In genomic region chr1:152956221-152956620, GRCm38 (mm10) we compare ENCODE assay signal across 10 mouse cellular contexts. TPM values are rescaled to one million over a fixed set of nuclear protein-coding genes. Genes with fewer than 3 reads are reported as not detected.
A peak's percentile ranks its signal among the peaks of the same experiment; 100 is the strongest.
DNase-seq lines count a peak whose midpoint lies in the region; ATAC-seq and TF ChIP-seq lines count a peak whose summit lies in the region.
"Had no signal": no experiment of that assay in that cellular context is flagged by ENCODE, and none has a peak within 500 bp of the region (broad histone marks: within the 10 kb centered on the region; RNA-seq: fewer than 3 reads in every experiment).

No protein-coding gene starts in this region.

- 6% methylated on average over 14 of the region's 14 CpGs for WGBS in embryonic facial prominence, embryonic 10.5 days
- 5% methylated on average over 14 of the region's 14 CpGs for WGBS in heart, embryonic 10.5 days
- WGBS in kidney, adult 2 months = 6% methylated on average over 14 of the region's 14 CpGs
- 7% methylated on average over 14 of the region's 14 CpGs for WGBS in liver, embryonic 13.5 days (ENCODE audit: insufficient replicate concordance)
- 4% methylated on average over 14 of the region's 14 CpGs for WGBS in neural tube, embryonic 15.5 days

- no peaks in the 10 kb centered on the region for H3K9me3 ChIP-seq in embryonic facial prominence, embryonic 10.5 days
- no peaks in the 10 kb centered on the region for H3K9me3 ChIP-seq in heart, embryonic 10.5 days
- no peaks in the 10 kb centered on the region for H3K9me3 ChIP-seq in liver, embryonic 13.5 days (replicated peaks)
- no peaks in the 10 kb centered on the region for H3K9me3 ChIP-seq in neural tube, embryonic 15.5 days (replicated peaks)

- peaks cover 18% of the 10 kb centered on the region for H3K4me1 ChIP-seq in embryonic facial prominence, embryonic 10.5 days
- H3K4me1 ChIP-seq in heart, embryonic 10.5 days = peaks cover 19% of the 10 kb centered on the region
- no peaks in the 10 kb centered on the region for H3K4me1 ChIP-seq in kidney, adult 2 months (ENCODE audit: control insufficient read depth, insufficient read depth, low read length)
- H3K4me1 ChIP-seq in liver, embryonic 13.5 days (replicated peaks) = peaks cover 7% of the 10 kb centered on the region; the same call in 1 of the 2 replicates
- H3K4me1 ChIP-seq in neural tube, embryonic 15.5 days = peaks cover 24% of the 10 kb centered on the region

- DNase-seq in spleen, postnatal 4 days (ENCODE audit: low spot score in 2 of 2) = peak; percentile 20 to 77
- no peak for DNase-seq in spleen, adult 12 weeks (ENCODE audit: low spot score)
- peak; percentile 88 for DNase-seq in embryonic facial prominence, embryonic 10.5 days (ENCODE audit: low spot score)
- DNase-seq in heart, embryonic 10.5 days (ENCODE audit: low spot score) = peak; percentile 85
- peak; percentile 60 for DNase-seq in kidney, adult 2 months
- DNase-seq in liver, embryonic 13.5 days = peak; percentile 23
- peak; percentile 34 for DNase-seq in urinary bladder, adult 2 months (ENCODE audit: low spot score)

- ATAC-seq in liver, embryonic 13.5 days (ENCODE audit: low read depth) = no peak
- peak; percentile 68 for ATAC-seq in neural tube, embryonic 15.5 days (ENCODE audit: low FRiP score)
- ATAC-seq: Patski had no signal

- H3K27ac ChIP-seq in embryonic facial prominence, embryonic 10.5 days (replicated peaks) = no peak overlapping the region
- H3K27ac ChIP-seq in heart, embryonic 10.5 days = no peak overlapping the region
- no peak overlapping the region for H3K27ac ChIP-seq in kidney, adult 2 months (ENCODE audit: insufficient read depth, low read depth, low read length)
- H3K27ac ChIP-seq in liver, embryonic 13.5 days = no peak overlapping the region
- peak overlapping the region; percentile 93 for H3K27ac ChIP-seq in neural tube, embryonic 15.5 days (replicated peaks)

- TF ChIP-seq CTCF in kidney, adult 2 months (conservative IDR thresholded peaks at IDR 0.05; ENCODE audit: insufficient read depth, insufficient read length, low read depth, low read length) = no peak

- no peak overlapping the region for H3K9ac ChIP-seq in liver, embryonic 13.5 days
- peak overlapping the region; percentile 80 for H3K9ac ChIP-seq in neural tube, embryonic 15.5 days (replicated peaks)

- H3K4me2 ChIP-seq in liver, embryonic 13.5 days = no peak overlapping the region
- H3K4me2 ChIP-seq in neural tube, embryonic 15.5 days = peak overlapping the region; percentile 80

- TF ChIP-seq POLR2A in kidney, adult 2 months (IDR thresholded peaks at IDR 0.05; ENCODE audit: low read depth, low read length) = no peak

- H3K36me3 ChIP-seq in embryonic facial prominence, embryonic 10.5 days (replicated peaks) = no peaks in the 10 kb centered on the region
- no peaks in the 10 kb centered on the region for H3K36me3 ChIP-seq in heart, embryonic 10.5 days
- no peaks in the 10 kb centered on the region for H3K36me3 ChIP-seq in kidney, adult 2 months (ENCODE audit: control insufficient read depth, insufficient read depth, low read length)
- H3K36me3 ChIP-seq in liver, embryonic 13.5 days = no peaks in the 10 kb centered on the region
- H3K36me3 ChIP-seq in neural tube, embryonic 15.5 days = no peaks in the 10 kb centered on the region

- H3K27me3 ChIP-seq in embryonic facial prominence, embryonic 10.5 days (replicated peaks; ENCODE audit: low read depth, poor library complexity, severe bottlenecking) = peaks cover 60% of the 10 kb centered on the region
- peaks cover 47% of the 10 kb centered on the region for H3K27me3 ChIP-seq in heart, embryonic 10.5 days (ENCODE audit: insufficient read depth, poor library complexity, severe bottlenecking)
- 0 out of 2 replicates have a peak, but pooled peaks cover 1% of the 10 kb centered on the region for H3K27me3 ChIP-seq in kidney, adult 2 months (replicated peaks; ENCODE audit: control insufficient read depth, insufficient read depth, low read length)
- peaks cover 51% of the 10 kb centered on the region for H3K27me3 ChIP-seq in liver, embryonic 13.5 days
- H3K27me3 ChIP-seq in neural tube, embryonic 15.5 days (replicated peaks) = peaks cover 7% of the 10 kb centered on the region; the same call in 1 of the 2 replicates

- H3K4me3 ChIP-seq in embryonic facial prominence, embryonic 10.5 days = peak overlapping the region; percentile 65
- H3K4me3 ChIP-seq in heart, embryonic 10.5 days = peak overlapping the region; percentile 51
- H3K4me3 ChIP-seq in kidney, adult 2 months (ENCODE audit: insufficient read depth, low read depth, low read length) = no peak overlapping the region
- no peak overlapping the region for H3K4me3 ChIP-seq in liver, embryonic 13.5 days (replicated peaks)
- peak overlapping the region; percentile 75 for H3K4me3 ChIP-seq in neural tube, embryonic 15.5 days (replicated peaks)
- H3K4me3 ChIP-seq: megakaryocyte, embryonic 14.5 days had no signal

RNA-seq across cellular contexts. Expression of gene Nmnat2, which starts 1.4 kb away (rescaled TPM):
- 4.7 and 6.2 TPM in 2 replicates for polyA plus RNA-seq in embryonic facial prominence, embryonic 10.5 days (2016; fragmentation: Nextera tagmentation; extraction: Ambion mirVana)
- 0.28 and 1.0 TPM in 2 replicates for polyA plus RNA-seq in heart, embryonic 10.5 days (2016; fragmentation: Nextera tagmentation; extraction: Ambion mirVana)
- polyA plus RNA-seq in kidney, adult 2 months (2012; rRNA removed) = 0.27 and 0.41 TPM in 2 replicates
- polyA plus RNA-seq in liver, embryonic 13.5 days (2015; fragmentation: Nextera tagmentation; extraction: Ambion mirVana) = 0.09 and 0.17 TPM in 2 replicates
- 64.3 and 75.1 TPM in 2 replicates for polyA plus RNA-seq in neural tube, embryonic 15.5 days (2015; fragmentation: Nextera tagmentation; extraction: Ambion mirVana)
- 2.2 and 2.5 TPM in 2 replicates for polyA plus RNA-seq in urinary bladder, adult 2 months (2012; rRNA removed)

RNA-seq across cellular contexts. Expression of gene Smg7, which starts 53.8 kb away (rescaled TPM):
- polyA plus RNA-seq in embryonic facial prominence, embryonic 10.5 days (2016; fragmentation: Nextera tagmentation; extraction: Ambion mirVana) = 40.3 and 40.8 TPM in 2 replicates
- polyA plus RNA-seq in heart, embryonic 10.5 days (2016; fragmentation: Nextera tagmentation; extraction: Ambion mirVana) = 25.9 and 30.0 TPM in 2 replicates
- polyA plus RNA-seq in kidney, adult 2 months (2012; rRNA removed) = 46.8 and 56.1 TPM in 2 replicates
- polyA plus RNA-seq in liver, embryonic 13.5 days (2015; fragmentation: Nextera tagmentation; extraction: Ambion mirVana) = 9.5 and 12.2 TPM in 2 replicates
- 29.4 and 32.6 TPM in 2 replicates for polyA plus RNA-seq in neural tube, embryonic 15.5 days (2015; fragmentation: Nextera tagmentation; extraction: Ambion mirVana)
- polyA plus RNA-seq in urinary bladder, adult 2 months (2012; rRNA removed) = 24.3 and 27.9 TPM in 2 replicates

Comparison
In these comparisons a context has a peak if more than half of its experiments do, and no peak if none do; other contexts are left out.
1. H3K4me3 ChIP-seq: peak in embryonic facial prominence, embryonic 10.5 days (single experiment), heart, embryonic 10.5 days (single experiment) and neural tube, embryonic 15.5 days (single experiment); none in kidney, adult 2 months (single experiment) and liver, embryonic 13.5 days (single experiment).